Mouse (Mus musculus) ovary, adult 18-20 months (tissue): ENCODE data around the gene Anks1.

Experiments used
- DNase-seq: peaks from one replicate; pipeline ENCODE4 v3.0.0; 2022; ENCODE audit warnings: low spot score, mixed read lengths

Gene Anks1

GRCm38 (mm10) chr17:28058346-28058745 lies 149.2 kb downstream of the Anks1 start:
- no peak for DNase-seq

DNA sequence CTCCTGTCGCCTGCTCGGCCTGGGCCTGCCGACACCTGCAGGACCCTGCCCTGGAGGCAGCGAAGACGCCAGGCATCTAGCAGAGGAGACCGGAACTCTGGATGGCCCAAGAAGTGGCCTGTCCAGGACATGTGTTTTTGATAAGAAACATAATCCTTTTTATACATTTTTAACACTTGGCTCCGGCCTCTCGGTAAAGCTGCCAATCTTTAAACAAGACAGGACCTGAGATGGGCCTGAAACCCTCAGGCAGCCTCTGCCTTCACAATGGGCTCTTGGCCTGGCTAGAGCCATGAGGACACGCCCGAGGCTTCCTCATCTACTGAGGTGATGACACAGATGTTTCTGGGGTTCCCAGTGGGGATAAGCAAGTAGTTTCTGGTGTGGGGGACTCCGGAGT lies 151.6 kb downstream of the Anks1 start:
- DNase-seq: no peak

GRCm38 (mm10) chr17:28061472-28061871 lies 152.4 kb downstream of the Anks1 start:
- DNase-seq: no peak

DNA sequence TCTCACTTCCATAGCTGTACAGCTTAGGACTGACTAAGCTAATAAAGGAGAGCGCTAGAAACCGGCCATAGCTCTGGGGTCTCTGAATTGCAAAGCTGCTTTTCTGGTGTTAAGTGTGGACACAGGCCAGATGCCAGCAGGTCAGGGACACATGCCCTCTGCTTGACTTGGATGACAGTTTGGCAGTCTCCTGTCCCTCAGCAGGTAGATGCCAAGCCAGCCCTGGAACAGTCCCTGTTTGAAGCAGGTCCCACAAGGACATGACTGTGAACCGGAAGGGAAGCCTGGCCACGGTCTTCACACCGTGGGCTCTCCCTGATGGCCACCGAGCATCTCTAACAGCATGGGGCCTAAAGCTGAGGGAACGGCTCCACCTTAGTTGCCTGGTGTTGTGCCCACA lies 153.6 kb downstream of the Anks1 start:
- DNase-seq: no peak

- DNase-seq: no peak
Observed at GRCm38 (mm10) chr17:28063163-28063562, 154.1 kb downstream of the Anks1 start.

GRCm38 (mm10) chr17:28067303-28067702 lies 158.2 kb downstream of the Anks1 start:
- DNase-seq: no peak

DNA sequence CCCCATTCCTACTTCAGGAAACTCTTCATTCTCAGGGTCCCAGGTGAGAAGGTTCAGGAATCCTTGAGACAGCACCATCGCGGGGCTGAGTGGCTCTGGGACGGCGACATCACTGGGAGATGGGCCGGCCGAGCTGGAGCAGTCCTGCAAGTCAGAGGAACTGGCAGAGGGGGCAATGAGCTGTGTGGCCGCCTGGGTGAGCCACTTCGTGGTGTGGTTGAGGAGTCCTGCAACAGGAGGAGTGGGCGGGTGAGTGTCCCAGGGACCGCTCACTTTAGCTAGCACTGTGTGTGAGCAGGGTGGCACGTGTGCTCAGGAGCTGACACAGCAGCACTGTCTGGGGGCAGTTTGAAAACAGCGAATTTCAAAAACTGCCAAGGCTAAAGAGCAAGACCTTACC lies 160.3 kb downstream of the Anks1 start:
- DNase-seq: no peak

GRCm38 (mm10) chr17:28070256-28070655 lies 161.2 kb downstream of the Anks1 start:
- DNase-seq: peak; percentile 78

DNA sequence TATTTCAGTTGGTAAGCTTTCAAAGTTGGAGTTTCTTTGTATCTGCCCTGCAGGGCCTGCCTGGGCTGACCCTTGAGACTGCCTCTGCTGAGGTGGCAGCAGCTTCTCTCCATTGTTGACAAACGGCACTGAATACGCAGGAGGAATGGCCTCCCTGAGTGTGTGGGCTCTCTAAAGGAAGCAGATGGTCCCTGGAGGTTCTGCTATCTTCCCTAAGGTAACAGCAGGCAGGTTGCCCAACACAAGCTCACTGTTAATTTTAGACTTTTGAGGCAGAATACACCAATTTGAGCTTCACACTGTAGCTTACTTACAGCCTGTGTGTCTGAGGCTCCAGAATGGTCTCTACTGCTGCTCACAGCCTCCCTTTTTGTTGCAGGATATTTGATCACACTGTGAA lies 163.6 kb downstream of the Anks1 start:
- no peak for DNase-seq

DNA sequence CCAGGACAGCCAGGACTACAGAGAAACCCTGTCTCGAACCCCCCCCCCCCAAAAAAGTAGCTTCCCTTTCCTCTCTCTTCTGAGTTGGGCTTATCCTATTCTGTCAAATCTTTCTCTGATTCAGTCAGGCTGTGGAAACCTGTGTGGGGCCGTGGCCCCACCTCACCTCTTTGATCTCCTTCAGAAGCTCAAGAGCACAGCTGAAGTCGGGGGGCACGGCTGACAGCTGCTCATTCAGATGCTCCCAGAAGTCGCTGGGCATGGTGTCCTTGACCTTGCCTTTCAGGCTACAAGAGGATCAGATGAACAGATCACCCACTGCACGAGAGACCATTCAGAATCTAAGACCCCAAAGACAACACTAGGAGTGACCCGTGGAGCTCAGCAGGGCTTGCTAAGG lies 165.4 kb downstream of the Anks1 start:
- no peak for DNase-seq

GRCm38 (mm10) chr17:28078028-28078427 lies 168.9 kb downstream of the Anks1 start:
- no peak for DNase-seq

DNA sequence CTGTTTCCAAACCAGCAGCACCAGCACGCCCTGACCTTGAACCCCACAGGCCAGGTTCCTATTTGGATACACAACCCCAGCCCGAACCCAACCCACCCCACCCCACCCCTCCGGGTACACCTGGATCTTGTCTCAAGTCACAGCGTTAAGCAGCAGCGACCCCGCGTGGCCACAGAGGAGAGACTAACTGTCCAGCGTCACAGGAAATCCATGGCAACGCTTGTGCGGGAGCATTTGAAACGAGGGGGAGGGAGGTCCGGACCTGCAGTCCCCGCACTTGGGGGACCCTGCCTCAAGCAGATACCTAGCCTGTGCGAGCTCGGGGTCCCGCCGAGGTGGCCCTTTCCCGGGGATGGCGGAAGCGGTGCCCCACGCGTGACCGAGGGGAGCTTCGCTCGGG lies 170.5 kb downstream of the Anks1 start:
- DNase-seq: peak; percentile 65

DNA sequence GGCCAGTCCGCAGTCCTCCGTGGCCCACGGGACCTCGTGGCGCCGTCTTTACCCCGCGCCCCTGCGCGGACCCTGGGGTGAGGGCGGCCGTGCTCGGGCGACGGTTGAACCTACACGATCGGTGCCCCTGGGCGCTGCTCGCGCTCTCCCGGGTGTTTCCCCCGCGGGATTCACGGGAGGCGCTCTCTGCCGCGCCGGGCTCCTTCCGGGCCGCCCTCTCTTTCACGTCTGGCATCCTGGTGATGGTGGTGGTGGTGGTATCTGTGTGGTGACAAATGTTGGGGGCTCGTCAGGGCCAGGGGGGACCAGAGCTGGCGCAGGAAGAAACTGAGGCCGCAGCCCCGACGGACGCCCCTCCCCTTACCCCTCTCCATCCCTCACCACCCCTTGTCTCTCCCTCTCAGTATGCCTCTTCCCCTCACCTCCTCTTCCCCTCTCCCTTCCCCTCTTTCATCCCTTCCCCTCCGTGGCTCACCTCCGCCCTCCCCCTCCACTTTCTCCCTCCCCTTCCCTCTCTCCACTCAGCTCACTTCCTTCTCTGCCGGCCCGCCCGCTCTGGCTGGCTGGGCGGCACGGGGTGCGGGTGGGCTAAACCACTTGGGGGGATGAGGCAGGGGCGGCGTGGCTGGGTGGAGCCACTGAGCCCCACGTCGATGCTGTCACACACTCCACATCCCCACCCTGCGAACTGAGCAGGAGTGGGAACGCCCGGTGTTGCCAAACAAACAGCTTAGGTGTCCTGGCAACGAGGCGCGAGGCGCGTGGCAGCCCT lies 171.1 kb downstream of the Anks1 start, which contains the start of gene Tcp11:
Tcp11 (minus strand) TSS at position 595 of the 772 bp plus-strand sequence.
- DNase-seq: no peak

- DNase-seq: no peak
Observed at GRCm38 (mm10) chr17:28080817-28081165, 171.7 kb downstream of the Anks1 start.

DNA sequence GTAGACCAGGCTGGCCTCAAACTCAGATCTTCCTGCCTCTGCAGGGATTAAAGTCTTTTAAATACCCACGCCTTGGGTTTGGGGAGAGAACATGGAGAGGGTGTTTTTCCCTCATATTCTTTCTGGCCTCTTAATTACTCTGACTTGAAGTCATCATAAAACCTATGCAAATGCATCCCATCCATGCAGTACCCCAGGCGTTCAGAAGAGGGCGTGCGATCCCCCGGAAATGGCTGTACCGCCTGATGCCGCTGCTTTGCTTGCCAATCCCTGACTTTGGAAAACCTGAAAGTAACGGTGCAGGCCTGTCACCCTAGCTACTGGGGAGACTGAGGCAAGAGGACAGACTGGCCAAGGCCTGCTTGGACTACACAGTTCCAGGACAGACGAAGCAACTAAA lies 172.3 kb downstream of the Anks1 start:
- no peak for DNase-seq

GRCm38 (mm10) chr17:28081856-28082255 lies 172.8 kb downstream of the Anks1 start:
- DNase-seq: no peak

GRCm38 (mm10) chr17:28082863-28083262 lies 173.8 kb downstream of the Anks1 start:
- no peak for DNase-seq

- DNase-seq: no peak
Observed at GRCm38 (mm10) chr17:28084395-28084905, 175.3 kb downstream of the Anks1 start.

GRCm38 (mm10) chr17:28084964-28085363 lies 175.9 kb downstream of the Anks1 start:
- peak; percentile 78 for DNase-seq

DNA sequence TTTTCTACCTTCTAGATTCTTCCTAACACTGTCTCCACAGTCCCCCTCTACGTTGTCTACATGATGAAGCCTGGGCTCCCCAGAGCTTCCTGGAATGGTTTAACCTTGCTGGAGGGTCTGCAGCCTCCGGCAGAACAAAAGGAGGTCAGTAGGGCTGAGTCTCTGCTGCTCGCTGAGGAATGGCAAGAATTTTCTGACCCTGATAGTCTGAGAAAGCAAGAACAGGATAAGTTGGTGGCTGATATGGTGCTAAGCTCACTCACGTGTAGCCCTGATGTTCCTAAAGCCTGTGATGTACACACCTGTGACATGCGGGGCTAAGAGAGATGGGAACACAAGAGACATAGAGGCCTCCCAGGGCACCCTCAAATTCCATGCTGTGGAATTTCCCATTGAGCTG lies 178.3 kb downstream of the Anks1 start:
- no peak for DNase-seq

GRCm38 (mm10) chr17:28088718-28089117 lies 179.6 kb downstream of the Anks1 start:
- DNase-seq: no peak

GRCm38 (mm10) chr17:28092297-28092696 lies 183.2 kb downstream of the Anks1 start:
- no peak for DNase-seq

GRCm38 (mm10) chr17:28093837-28094236 lies 184.7 kb downstream of the Anks1 start:
- DNase-seq: no peak

DNA sequence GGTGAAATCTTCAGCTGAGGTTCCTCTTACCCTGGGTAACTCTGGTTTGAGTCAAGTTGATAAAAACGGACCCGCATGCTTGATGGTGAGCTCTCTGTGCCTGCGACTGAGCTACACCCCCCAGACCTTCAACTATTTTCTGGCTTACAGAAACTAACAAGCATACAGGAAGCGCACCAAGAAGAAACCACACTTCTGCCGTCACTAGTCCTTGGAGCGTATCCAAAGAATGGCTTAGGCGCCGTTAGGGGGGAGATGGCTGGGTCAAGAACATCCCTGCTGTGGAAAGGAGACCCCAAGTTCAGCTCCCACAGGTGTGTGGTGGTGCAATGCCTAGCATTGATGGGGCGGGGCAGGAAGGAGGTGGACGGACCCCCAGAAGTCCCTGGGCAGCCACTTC lies 187.3 kb downstream of the Anks1 start:
- DNase-seq: no peak
